Mouse (Mus musculus) forebrain, embryonic 12.5 days (tissue): Measurements from ENCODE around the gene Tns3. TPM values are rescaled to one million over a fixed set of nuclear protein-coding genes. Genes with fewer than 3 reads are reported as not detected.
A peak's percentile ranks its signal among the peaks of the same experiment; 100 is the strongest.
"Not testable (repeated sequence)": the region's sequence is repeated elsewhere in the genome, so short reads cannot be mapped to it uniquely, and the experiment has no call there.

Experiments used
- ATAC-seq: fragments of 200-750 bp; cut with Nextera tagmentation; 2 replicates; pipeline ENCODE4 v1.8.0; 2017; ENCODE audit warnings: moderate TSS enrichment; ENCODE audit not compliant: low FRiP score
- H3K27ac ChIP-seq: fragments of 300-500 bp; sonication (generic); 2 replicates; pipeline ENCODE4 v1.5.1; 2016; ENCODE audit warnings: mild to moderate bottlenecking
- H3K27me3 ChIP-seq: fragments of 300-500 bp; sonication (generic); 2 replicates; pipeline ENCODE4 v1.6.1; 2016; ENCODE audit warnings: mild to moderate bottlenecking
- H3K36me3 ChIP-seq: fragments of 300-500 bp; sonication (generic); replicated peaks from 2 replicates; pipeline ENCODE4 v1.6.1; 2016; ENCODE audit warnings: mild to moderate bottlenecking
- H3K4me1 ChIP-seq: fragments of 300-500 bp; sonication (generic); 2 replicates; pipeline ENCODE4 v1.6.1; 2016
- H3K4me2 ChIP-seq: fragments of 300-500 bp; sonication (generic); 2 replicates; pipeline ENCODE4 v1.6.1; 2016; ENCODE audit warnings: mild to moderate bottlenecking, moderate library complexity
- H3K4me3 ChIP-seq: fragments of 300-500 bp; sonication (generic); replicated peaks from 2 replicates; pipeline ENCODE4 v1.5.1; 2016; ENCODE audit warnings: mild to moderate bottlenecking
- H3K9ac ChIP-seq: fragments of 300-500 bp; sonication (generic); 2 replicates; pipeline ENCODE4 v1.6.1; 2016; ENCODE audit warnings: mild to moderate bottlenecking
- H3K9me3 ChIP-seq: fragments of 300-500 bp; sonication (generic); 2 replicates; pipeline ENCODE4 v1.6.1; 2016
- WGBS: fragments of 180-500 bp; shearing (Covaris S2); methylation state at CpG from one replicate; pipeline ENCODE4 v1.1.7; 2016; 5-methylcytosine and 5-hydroxymethylcytosine counted together
- polyA plus RNA-seq: library from polyadenylated mRNA; unstranded; fragments of >200 nt; fragmentation: Nextera tagmentation; extraction: Ambion mirVana; gene quantifications from 2 replicates; pipeline ENCODE4 v1.2.1, GENCODE M21; 2016

Gene Tns3
- polyA plus RNA-seq, 1 experiment from 2014 or later, result 11.4 TPM

- WGBS, result 89% methylated on average over 5 of the region's 5 CpGs
- peaks cover 4% of the 10 kb centered on the region for H3K4me1 ChIP-seq
Observed at GRCm38 (mm10) chr11:8551710-8552109, 112.6 kb downstream of the Tns3 start.

GRCm38 (mm10) chr11:8547661-8548060, 116.7 kb downstream of the Tns3 start:
- Histone ChIP-seq H3K27ac (no peak overlapping the region), H3K4me3 (no peak overlapping the region), H3K4me1 (no peaks in the 10 kb centered on the region), H3K4me2 (no peak overlapping the region), H3K36me3 (no peaks in the 10 kb centered on the region), H3K9me3 (no peaks in the 10 kb centered on the region), H3K27me3 (no peaks in the 10 kb centered on the region), H3K9ac (no peak overlapping the region)
- ATAC-seq, result no peak
- WGBS, result 85% methylated on average over 5 of the region's 5 CpGs

More at GRCm38 (mm10) chr11:8551710-8552109, 112.6 kb downstream of the Tns3 start:
- no peak for ATAC-seq
- Histone ChIP-seq H3K27ac (no peak overlapping the region), H3K36me3 (no peaks in the 10 kb centered on the region), H3K9ac (no peak overlapping the region), H3K27me3 (no peaks in the 10 kb centered on the region), H3K4me3 (no peak overlapping the region), H3K4me2 (no peak overlapping the region), H3K9me3 (no peaks in the 10 kb centered on the region)

- no peaks in the 10 kb centered on the region for H3K27me3 ChIP-seq
- no peak overlapping the region for H3K4me3 ChIP-seq
- H3K9me3 ChIP-seq, result no peaks in the 10 kb centered on the region
- H3K4me2 ChIP-seq, result no peak overlapping the region
- no peaks in the 10 kb centered on the region for H3K36me3 ChIP-seq
- 68% methylated on average over 1 of the region's 1 CpGs for WGBS
- H3K27ac ChIP-seq, result no peak overlapping the region
- ATAC-seq, result no peak
- no peaks in the 10 kb centered on the region for H3K4me1 ChIP-seq
- H3K9ac ChIP-seq, result no peak overlapping the region
Observed at GRCm38 (mm10) chr11:8545798-8546197, 118.5 kb downstream of the Tns3 start.

GRCm38 (mm10) chr11:8544355-8544754, 120.0 kb downstream of the Tns3 start:
- no peak for ATAC-seq
- no peak overlapping the region for H3K9ac ChIP-seq
- H3K9me3 ChIP-seq, result no peaks in the 10 kb centered on the region
- no peaks in the 10 kb centered on the region for H3K27me3 ChIP-seq
- no peak overlapping the region for H3K27ac ChIP-seq
- WGBS, result 64% methylated on average over 6 of the region's 6 CpGs
- H3K4me1 ChIP-seq, result no peaks in the 10 kb centered on the region
- no peak overlapping the region for H3K4me3 ChIP-seq
- H3K36me3 ChIP-seq, result no peaks in the 10 kb centered on the region
- H3K4me2 ChIP-seq, result no peak overlapping the region

GRCm38 (mm10) chr11:8541222-8541815, 123.0 kb downstream of the Tns3 start:
- no peaks in the 10 kb centered on the region for H3K36me3 ChIP-seq
- 66% methylated on average over 9 of the region's 9 CpGs for WGBS
- ATAC-seq, result peak; percentile 89; the same call in 1 of the 2 replicates
- H3K9me3 ChIP-seq, result no peaks in the 10 kb centered on the region
- no peaks in the 10 kb centered on the region for H3K4me1 ChIP-seq
- H3K27ac ChIP-seq, result no peak overlapping the region
- no peak overlapping the region for H3K9ac ChIP-seq
- no peak overlapping the region for H3K4me3 ChIP-seq
- no peak overlapping the region for H3K4me2 ChIP-seq
- H3K27me3 ChIP-seq, result no peaks in the 10 kb centered on the region

GRCm38 (mm10) chr11:8539593-8540265, 124.6 kb downstream of the Tns3 start:
- no peak overlapping the region for H3K9ac ChIP-seq
- H3K27ac ChIP-seq, result no peak overlapping the region
- no peaks in the 10 kb centered on the region for H3K9me3 ChIP-seq
- no peak overlapping the region for H3K4me3 ChIP-seq
- H3K36me3 ChIP-seq, result no peaks in the 10 kb centered on the region
- no peaks in the 10 kb centered on the region for H3K4me1 ChIP-seq
- ATAC-seq, result no peak
- no peaks in the 10 kb centered on the region for H3K27me3 ChIP-seq
- H3K4me2 ChIP-seq, result no peak overlapping the region
- 79% methylated on average over 8 of the region's 8 CpGs for WGBS

GRCm38 (mm10) chr11:8537013-8537614, 127.2 kb downstream of the Tns3 start:
- Histone ChIP-seq H3K27ac (no peak overlapping the region), H3K4me3 (no peak overlapping the region), H3K9me3 (no peaks in the 10 kb centered on the region), H3K36me3 (no peaks in the 10 kb centered on the region), H3K4me2 (no peak overlapping the region), H3K4me1 (peaks cover 3% of the 10 kb centered on the region), H3K27me3 (no peaks in the 10 kb centered on the region), H3K9ac (no peak overlapping the region)
- 76% methylated on average over 5 of the region's 5 CpGs for WGBS
- no peak for ATAC-seq

GRCm38 (mm10) chr11:8534893-8535292, 129.4 kb downstream of the Tns3 start:
- H3K4me3 ChIP-seq, result no peak overlapping the region
- H3K27ac ChIP-seq, result no peak overlapping the region
- peak; percentile 33; the same call in 1 of the 2 replicates for ATAC-seq
- H3K9me3 ChIP-seq, result no peaks in the 10 kb centered on the region
- WGBS, result 15% methylated on average over 4 of the region's 4 CpGs
- H3K36me3 ChIP-seq, result no peaks in the 10 kb centered on the region
- no peak overlapping the region for H3K4me2 ChIP-seq
- peaks cover 6% of the 10 kb centered on the region for H3K4me1 ChIP-seq
- no peaks in the 10 kb centered on the region for H3K27me3 ChIP-seq
- H3K9ac ChIP-seq, result no peak overlapping the region

GRCm38 (mm10) chr11:8532771-8533170, 131.6 kb downstream of the Tns3 start:
- not testable (repeated sequence) for H3K9me3 ChIP-seq, H3K4me2 ChIP-seq, H3K27me3 ChIP-seq, ATAC-seq, H3K4me1 ChIP-seq, H3K27ac ChIP-seq, H3K9ac ChIP-seq, H3K36me3 ChIP-seq, H3K4me3 ChIP-seq
- WGBS, result 90% methylated on average over 3 of the region's 3 CpGs

- ATAC-seq, result 0 out of 2 replicates have a peak, but pooled peaks have one; percentile 18
- peaks cover 6% of the 10 kb centered on the region for H3K4me1 ChIP-seq
- no peaks in the 10 kb centered on the region for H3K36me3 ChIP-seq
- H3K27me3 ChIP-seq, result no peaks in the 10 kb centered on the region
- WGBS, result 86% methylated on average over 10 of the region's 10 CpGs
- no peaks in the 10 kb centered on the region for H3K9me3 ChIP-seq
- H3K9ac ChIP-seq, result no peak overlapping the region
- no peak overlapping the region for H3K4me3 ChIP-seq
- no peak overlapping the region for H3K27ac ChIP-seq
- H3K4me2 ChIP-seq, result no peak overlapping the region
Observed at GRCm38 (mm10) chr11:8532112-8532747, 132.1 kb downstream of the Tns3 start.

- no peak overlapping the region for H3K9ac ChIP-seq
- H3K36me3 ChIP-seq, result no peaks in the 10 kb centered on the region
- H3K4me1 ChIP-seq, result peaks cover 6% of the 10 kb centered on the region
- H3K27me3 ChIP-seq, result no peaks in the 10 kb centered on the region
- H3K4me2 ChIP-seq, result no peak overlapping the region
- no peak overlapping the region for H3K27ac ChIP-seq
- 0 out of 2 replicates have a peak, but pooled peaks have one; percentile 25 for ATAC-seq
- 32% methylated on average over 4 of the region's 4 CpGs for WGBS
- no peak overlapping the region for H3K4me3 ChIP-seq
- no peaks in the 10 kb centered on the region for H3K9me3 ChIP-seq
Observed at GRCm38 (mm10) chr11:8530506-8530905, 133.8 kb downstream of the Tns3 start.

GRCm38 (mm10) chr11:8530036-8530435, 134.3 kb downstream of the Tns3 start:
- Histone ChIP-seq H3K9me3 (no peaks in the 10 kb centered on the region), H3K27me3 (no peaks in the 10 kb centered on the region), H3K36me3 (no peaks in the 10 kb centered on the region), H3K4me2 (no peak overlapping the region), H3K4me1 (peaks cover 6% of the 10 kb centered on the region), H3K9ac (no peak overlapping the region), H3K4me3 (no peak overlapping the region), H3K27ac (no peak overlapping the region)
- WGBS, result 80% methylated on average over 4 of the region's 4 CpGs
- ATAC-seq, result no peak
